Mouse (Mus musculus): ENCODE results near the gene Sox5.

Gene Sox5

GRCm38 (mm10) chr6:144723024-144723423 lies 58.8 kb downstream of the Sox5 start:
- DNase-seq (ENCODE audit: extremely low read depth, low read depth, low spot score), result no peak

DNA sequence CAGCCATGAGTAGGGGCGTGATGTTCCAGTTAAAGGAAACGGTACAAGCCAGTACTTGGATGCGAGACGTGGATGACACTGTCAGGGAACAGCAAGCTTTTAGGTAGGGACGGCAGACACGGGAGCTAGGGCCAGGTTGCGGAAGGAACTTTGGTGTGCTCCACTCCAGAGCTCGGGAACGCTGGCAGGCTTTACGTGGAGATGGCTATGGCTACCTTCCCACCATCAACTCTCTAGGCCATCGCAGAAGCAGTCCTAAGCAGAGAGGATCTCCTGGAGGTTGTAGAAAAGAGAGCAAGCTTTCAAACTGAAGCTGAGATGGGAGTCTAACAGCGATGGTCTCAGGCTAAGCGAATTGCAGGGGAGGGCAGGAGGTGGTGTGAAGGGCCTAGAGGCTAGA lies 60.9 kb downstream of the Sox5 start:
- DNase-seq (ENCODE audit: extremely low read depth, low read depth, low spot score), result no peak

GRCm38 (mm10) chr6:144716376-144716775 lies 65.4 kb downstream of the Sox5 start:
- no peak for DNase-seq (ENCODE audit: extremely low read depth, low read depth, low spot score)

DNA sequence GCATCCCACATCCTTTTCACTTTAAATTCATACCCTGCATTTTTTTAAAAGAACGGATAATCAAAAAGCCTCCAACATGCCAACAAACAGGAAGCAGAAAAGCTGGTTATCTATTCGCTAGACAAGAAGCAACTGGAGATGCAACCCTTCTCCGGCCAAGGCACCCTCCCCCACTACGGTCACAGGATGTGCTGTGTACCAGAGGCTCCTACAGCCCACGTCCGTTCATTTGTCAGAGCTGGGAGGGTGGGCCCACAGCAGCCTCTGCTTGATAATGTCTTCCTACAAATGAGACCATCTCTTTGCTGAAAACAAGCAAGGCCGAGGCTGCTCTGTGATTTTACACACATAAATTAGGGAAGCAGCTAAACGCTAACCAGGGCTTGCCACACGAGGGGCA lies 69.9 kb downstream of the Sox5 start:
- DNase-seq (ENCODE audit: extremely low read depth, low read depth, low spot score), result no peak

- no peak for DNase-seq (ENCODE audit: extremely low read depth, low read depth, low spot score)
Observed at GRCm38 (mm10) chr6:144710816-144711215, 71.0 kb downstream of the Sox5 start.

DNA sequence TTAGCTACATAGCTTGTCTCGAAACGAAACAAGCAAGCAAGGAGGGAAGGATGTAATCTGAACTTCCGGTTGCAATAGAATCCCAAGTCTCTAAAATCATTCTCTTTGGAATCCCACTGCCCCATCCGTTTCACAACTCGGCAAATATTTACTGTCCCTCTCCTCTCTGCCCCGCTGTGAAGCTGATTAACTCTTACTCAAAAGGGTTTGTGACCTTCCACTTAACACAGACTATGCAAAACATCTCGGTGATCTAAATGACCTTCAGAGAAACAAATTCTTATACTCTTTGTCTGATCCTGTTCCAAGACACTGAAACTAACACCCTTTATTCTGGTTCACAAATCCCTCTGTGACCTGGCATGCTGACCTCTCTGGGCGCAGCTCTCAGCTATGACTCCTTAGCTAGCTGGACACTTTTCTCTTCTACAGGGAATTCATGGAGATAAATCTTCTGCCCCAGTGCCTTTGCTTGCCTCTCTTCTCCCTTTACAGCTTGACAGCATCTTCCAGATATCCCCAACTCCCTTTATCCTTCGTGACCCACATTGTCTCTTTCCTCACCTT lies 72.1 kb downstream of the Sox5 start:
- no peak for DNase-seq (ENCODE audit: extremely low read depth, low read depth, low spot score)

DNA sequence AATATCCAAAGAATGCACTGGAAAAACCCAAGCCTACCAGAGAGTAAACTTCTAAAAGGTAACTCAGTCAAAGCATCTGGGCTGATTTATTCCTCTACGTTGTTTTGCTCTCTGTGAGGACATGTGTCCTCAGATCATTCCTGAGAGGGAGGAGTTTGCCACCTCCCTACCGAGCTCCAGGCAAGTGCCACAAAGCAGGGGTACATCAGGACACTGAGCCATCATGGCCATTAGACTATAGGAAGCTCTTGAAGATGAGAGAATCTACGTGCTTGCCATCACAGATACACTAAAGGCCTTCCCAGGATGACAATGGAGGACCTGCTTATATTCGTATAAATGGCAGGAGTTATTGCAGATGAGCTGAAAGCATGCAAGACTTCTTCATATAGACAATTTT lies 73.4 kb downstream of the Sox5 start:
- DNase-seq (ENCODE audit: extremely low read depth, low read depth, low spot score), result no peak

- no peak for DNase-seq (ENCODE audit: extremely low read depth, low read depth, low spot score)
Observed at GRCm38 (mm10) chr6:144707976-144708375, 73.8 kb downstream of the Sox5 start.

- no peak for DNase-seq (ENCODE audit: extremely low read depth, low read depth, low spot score)
Observed at GRCm38 (mm10) chr6:144704962-144705361, 76.8 kb downstream of the Sox5 start.

DNA sequence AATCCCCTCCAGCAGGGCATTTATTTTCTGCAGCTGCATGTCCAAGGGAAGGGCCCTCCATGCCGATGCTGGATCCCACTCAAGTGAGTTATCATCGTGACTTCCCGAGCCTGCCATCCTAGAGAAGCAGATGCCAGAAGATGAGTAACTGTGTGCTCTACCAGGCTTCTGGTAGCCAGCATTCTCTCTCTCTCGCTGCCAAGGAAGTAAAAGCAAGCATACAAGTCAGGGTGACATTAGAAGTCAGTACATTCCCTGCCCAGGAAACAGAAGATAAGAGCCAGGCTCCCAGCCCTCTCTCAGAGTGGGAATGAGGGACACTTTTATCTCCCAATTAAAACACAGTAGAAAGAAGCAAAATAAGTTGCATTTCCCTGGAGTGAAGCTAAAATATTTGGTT lies 86.1 kb downstream of the Sox5 start:
- no peak for DNase-seq (ENCODE audit: extremely low read depth, low read depth, low spot score)

GRCm38 (mm10) chr6:144693211-144693899 lies 88.4 kb downstream of the Sox5 start:
- no peak for DNase-seq (ENCODE audit: extremely low read depth, low read depth, low spot score)

- DNase-seq (ENCODE audit: extremely low read depth, low read depth, low spot score), result no peak
Observed at GRCm38 (mm10) chr6:144691298-144692041, 90.3 kb downstream of the Sox5 start.

DNA sequence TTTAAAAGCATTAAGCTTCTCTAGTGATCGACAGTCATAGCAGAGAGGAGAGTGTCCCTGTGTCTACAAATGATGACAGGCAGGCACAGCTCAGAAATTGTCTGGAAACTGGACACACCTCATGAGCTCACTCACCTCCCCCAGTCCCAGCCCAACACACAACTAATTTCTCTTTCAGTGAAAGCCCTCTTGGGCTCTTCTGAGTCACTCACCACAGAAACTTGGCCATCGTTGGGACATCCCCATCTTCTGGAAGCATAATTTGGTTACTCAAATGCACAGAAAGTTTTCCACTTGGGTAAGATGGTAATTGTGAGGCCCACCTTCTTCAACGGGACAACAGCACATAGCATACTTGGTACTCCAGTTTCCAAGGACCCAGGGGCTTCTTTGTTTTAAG lies 92.7 kb downstream of the Sox5 start:
- no peak for DNase-seq (ENCODE audit: extremely low read depth, low read depth, low spot score)

DNA sequence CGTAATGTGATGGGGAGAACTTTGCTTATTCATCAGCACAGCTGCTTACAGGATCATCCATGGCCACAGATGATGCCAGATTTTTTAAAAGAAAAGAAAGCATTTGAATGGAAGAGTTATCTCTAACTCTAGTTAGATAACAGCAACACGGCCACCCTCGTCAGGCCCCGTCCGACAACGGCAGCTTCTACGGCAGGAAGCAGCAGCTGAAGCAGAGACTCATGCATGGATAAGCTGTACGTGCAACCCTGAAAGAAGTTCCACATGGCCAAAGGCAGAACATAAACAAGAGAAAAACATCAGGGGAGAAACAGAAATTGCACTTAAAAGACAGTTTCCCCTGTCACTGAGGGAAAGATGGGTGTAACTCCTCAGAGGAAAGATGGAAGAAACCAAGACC lies 94.1 kb downstream of the Sox5 start:
- DNase-seq (ENCODE audit: extremely low read depth, low read depth, low spot score), result no peak

DNA sequence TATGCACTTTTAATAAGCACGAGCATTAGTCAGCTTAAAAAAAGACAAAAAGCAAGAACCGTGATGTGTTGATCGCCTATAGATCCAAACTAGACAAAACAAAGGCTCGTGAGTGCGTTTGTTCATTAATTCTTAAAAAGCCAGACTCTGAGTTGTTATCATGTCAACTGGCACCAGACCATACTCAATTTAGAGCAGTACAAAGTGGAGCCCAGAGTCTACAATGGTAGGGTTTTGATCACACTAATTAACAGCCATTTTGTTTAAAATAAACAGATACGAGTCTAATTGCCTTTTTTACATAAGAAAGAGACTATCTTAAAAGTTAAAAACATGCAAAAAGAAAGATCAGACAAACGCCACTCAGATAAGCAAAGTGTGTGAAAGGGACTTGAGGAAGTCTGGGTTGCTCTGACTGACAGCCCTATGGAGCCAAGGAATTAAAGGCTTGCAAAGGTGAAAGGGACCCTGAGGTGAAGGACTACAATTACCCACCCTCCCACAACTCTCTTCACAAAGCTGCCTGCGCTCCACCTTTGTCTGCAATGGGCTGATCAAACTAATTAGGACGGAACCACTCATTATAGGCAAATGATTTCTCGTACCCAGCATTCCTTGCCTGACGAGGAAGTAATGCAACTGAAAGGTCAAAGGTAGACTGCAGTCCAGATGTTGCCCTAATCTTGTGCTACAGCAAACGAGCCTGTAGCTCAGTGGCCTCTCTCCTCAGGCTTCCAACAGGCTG lies 100.6 kb downstream of the Sox5 start:
- no peak for DNase-seq (ENCODE audit: extremely low read depth, low read depth, low spot score)

DNA sequence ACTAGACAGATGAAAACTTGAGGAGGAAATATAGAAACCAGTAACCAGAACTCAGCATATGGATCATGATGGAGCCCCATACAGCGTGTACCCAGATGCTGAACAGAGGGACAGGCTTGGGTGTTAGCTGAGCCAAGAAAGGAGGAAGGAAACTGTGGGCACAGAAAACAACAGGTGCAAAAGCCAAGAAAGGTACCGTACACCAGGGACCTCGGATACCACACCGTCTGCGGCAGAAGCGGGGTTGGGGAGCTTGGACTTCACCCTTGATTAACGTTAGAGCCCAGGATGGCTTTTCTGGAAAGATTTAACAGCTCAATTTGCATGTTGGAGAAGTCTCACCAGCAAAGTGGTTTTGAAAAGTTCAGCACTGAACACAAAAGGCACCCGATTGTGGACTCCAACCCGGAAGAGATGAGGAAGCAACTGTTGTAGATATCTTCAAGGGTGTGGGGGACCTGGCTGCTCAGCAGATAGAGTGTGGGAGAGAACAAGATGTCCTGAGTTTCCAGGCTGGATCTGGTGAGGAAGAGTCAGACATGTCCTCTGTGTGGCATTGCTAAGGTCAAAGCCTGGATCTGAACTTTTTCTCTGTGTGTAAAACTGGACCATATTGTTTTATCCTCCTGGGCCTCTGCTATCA lies 104.2 kb downstream of the Sox5 start:
- DNase-seq (ENCODE audit: extremely low read depth, low read depth, low spot score), result no peak

GRCm38 (mm10) chr6:144675111-144675510 lies 106.7 kb downstream of the Sox5 start:
- no peak for DNase-seq (ENCODE audit: extremely low read depth, low read depth, low spot score)

GRCm38 (mm10) chr6:144673906-144674305 lies 107.9 kb downstream of the Sox5 start:
- no peak for DNase-seq (ENCODE audit: extremely low read depth, low read depth, low spot score)

GRCm38 (mm10) chr6:144670433-144671167 lies 111.2 kb downstream of the Sox5 start:
- no peak for DNase-seq (ENCODE audit: extremely low read depth, low read depth, low spot score)

DNA sequence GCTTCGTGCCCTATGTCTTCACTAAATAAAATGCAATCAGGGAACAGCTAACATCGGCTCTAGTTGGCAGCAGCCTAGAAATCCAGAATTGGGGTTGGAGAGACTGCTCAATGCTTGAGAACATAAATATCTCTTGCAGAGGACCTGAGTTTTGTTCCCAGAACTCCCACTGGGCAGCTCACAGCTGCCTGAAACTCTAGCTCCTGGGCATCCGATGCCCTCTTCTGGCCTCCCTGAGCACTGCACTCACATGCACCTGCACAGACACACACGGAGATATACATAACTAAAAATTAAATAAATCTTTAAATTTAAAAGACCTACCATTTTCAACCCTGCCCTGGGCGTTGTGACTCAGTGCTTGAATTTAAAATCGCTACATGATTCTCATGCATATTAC lies 115.2 kb downstream of the Sox5 start:
- no peak for DNase-seq (ENCODE audit: extremely low read depth, low read depth, low spot score)
